Mouse (Mus musculus) lung, adult 2 months (tissue): Measurements from ENCODE around the gene Tmprss3.

ENCODE experiments used
- CTCF ChIP-seq: fragments of 200-500 bp; IDR thresholded peaks from 2 replicates; pipeline ENCODE4 v1.5.1; 2011; ENCODE audit warnings: mild to moderate bottlenecking, low read length, control low read depth; ENCODE audit not compliant: insufficient read depth
- POLR2A ChIP-seq: fragments of 200-500 bp; IDR thresholded peaks from 2 replicates; pipeline ENCODE4 v1.6.1; 2011; ENCODE audit warnings: low read depth, mild to moderate bottlenecking, control low read depth, low read length, borderline replicate concordance; ENCODE audit errors: extremely low read depth

GRCm38 (mm10) chr17:31191825-31192224 is 7.0 kb downstream of the Tmprss3 start:
- TF ChIP-seq POLR2A (no peak), CTCF (no peak)
